Mouse (Mus musculus) adrenal gland, adult 18-20 months (tissue): Measurements from ENCODE around the gene Dlgap1. TPM values are rescaled to one million over a fixed set of nuclear protein-coding genes. Genes with fewer than 3 reads are reported as not detected.
"Not testable (repeated sequence)": the region's sequence is repeated elsewhere in the genome, so short reads cannot be mapped to it uniquely, and the experiment has no call there.

Source experiments
- DNase-seq, 2 experiments: peaks; one replicate each; pipeline ENCODE4 v3.0.0; 2021 to 2022; ENCODE audit warnings: low spot score in 2 of 2
- total RNA-seq, 2 experiments: library from RNA; stranded (reverse); gene quantifications; 1 replicate in 1 of 2; 2 replicates in 1 of 2; pipeline ENCODE4 v1.2.3; 2021

Gene Dlgap1
- total RNA-seq, 2 experiments from 2014 or later = 21.6 to 40.4 TPM

DNA sequence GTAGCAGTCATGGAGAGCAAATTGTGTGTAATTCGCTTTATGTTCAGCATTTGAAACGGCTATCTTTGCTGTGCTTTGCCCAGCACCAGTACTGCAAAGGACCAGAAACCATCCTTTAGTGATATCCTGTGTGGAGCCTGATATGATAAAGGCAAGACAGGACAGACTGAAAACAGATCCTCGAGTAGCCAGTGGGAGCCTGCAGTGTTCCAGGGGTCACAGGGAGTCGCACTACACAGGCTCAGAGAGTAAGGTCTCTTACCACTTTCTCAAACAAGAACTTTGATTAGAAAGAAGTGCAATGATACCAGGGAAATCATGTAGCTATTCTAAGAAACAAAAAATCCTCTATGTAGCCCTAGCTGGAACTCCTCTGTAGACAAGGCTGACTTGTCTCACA, 826.3 kb downstream of the Dlgap1 start:
- no peak for DNase-seq

GRCm38 (mm10) chr17:70796940-70797772, 828.3 kb downstream of the Dlgap1 start:
- DNase-seq = no peak

GRCm38 (mm10) chr17:70797773-70798045, 828.8 kb downstream of the Dlgap1 start:
- no peak for DNase-seq

DNA sequence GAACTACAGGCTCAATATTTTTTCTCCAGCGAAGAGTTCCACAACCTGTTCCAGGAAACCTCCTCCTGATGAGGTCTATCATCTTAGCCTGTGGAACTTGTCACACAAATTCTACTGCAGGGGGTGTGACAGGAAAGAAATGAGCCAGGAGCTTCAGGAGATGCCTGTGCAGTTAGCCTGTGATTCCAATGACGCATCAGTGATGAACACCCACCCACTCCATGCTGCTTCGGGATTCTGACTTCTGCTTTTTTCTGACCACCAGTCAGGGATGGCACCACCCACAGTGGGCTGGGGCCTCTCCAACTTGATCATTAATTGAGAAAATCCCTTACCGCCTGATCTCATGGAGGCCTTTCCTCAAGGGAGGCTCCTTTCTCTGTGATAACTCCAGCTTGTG, 830.4 kb downstream of the Dlgap1 start:
- DNase-seq = no peak

- DNase-seq = no peak
Observed at GRCm38 (mm10) chr17:70802022-70802421, 833.1 kb downstream of the Dlgap1 start.

GRCm38 (mm10) chr17:70805866-70806265, 837.0 kb downstream of the Dlgap1 start:
- DNase-seq = no peak

DNA sequence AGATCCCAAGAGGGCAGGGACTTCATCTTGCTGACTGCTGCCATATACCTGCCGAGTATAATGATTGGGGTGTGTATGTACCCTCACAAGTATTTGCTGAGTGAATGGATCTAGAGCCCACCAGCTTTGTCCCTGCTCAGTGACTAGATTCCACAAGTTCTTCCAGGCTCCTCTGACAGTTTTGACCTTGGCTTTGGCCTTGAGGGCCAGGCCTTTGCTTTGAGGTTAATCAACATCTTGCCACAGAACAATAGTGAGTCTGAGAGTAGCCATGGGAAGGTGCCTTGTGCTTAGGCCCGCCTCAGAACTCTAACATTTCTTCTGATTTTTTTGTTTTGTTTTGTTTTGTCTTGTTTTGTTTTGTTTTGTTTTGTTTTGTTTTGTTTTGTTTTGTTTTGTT, 837.7 kb downstream of the Dlgap1 start:
- DNase-seq = no peak

GRCm38 (mm10) chr17:70807885-70808284, 839.0 kb downstream of the Dlgap1 start:
- no peak for DNase-seq

DNA sequence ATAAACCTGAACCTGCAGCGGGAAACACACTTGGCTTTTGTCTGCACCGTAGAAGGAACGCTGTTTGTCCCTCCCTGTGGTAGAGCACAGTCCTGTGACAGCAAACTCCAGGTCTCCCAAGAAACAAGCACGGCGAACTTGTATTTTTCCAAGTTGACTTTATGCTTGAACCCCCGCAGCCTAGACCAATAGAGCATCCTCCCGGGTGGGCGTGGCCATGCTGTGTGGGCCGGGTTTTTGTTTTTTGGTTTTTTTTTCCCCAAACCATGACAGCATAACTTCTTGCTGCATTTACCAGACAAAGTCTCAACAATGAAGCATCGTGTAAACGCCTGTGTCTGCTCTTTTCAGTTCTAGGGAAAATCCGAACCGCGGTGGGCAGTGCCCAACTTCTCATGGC, 840.0 kb downstream of the Dlgap1 start:
- peak; percentile 43 to 56 for DNase-seq

DNA sequence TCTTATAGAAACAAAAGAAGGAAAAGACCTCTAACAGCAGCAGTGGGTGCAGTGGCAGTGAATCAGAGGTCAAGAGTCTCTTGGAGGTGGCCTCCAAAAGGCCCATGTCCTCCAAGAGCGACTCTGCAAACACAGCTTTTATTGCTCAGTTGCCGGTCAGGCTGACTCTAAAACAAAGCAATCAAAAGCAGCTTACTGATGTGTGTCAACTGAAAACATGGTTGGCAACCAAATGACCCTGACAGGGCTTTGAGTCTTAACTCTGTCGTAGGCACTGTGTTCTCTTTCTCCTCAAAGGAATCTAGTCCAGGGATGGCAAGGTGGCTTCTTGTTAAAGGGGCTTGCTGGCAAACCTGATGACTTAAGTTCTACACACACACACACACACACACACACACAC, 840.9 kb downstream of the Dlgap1 start:
- DNase-seq = no peak

GRCm38 (mm10) chr17:70810795-70811194, 841.9 kb downstream of the Dlgap1 start:
- no peak for DNase-seq

DNA sequence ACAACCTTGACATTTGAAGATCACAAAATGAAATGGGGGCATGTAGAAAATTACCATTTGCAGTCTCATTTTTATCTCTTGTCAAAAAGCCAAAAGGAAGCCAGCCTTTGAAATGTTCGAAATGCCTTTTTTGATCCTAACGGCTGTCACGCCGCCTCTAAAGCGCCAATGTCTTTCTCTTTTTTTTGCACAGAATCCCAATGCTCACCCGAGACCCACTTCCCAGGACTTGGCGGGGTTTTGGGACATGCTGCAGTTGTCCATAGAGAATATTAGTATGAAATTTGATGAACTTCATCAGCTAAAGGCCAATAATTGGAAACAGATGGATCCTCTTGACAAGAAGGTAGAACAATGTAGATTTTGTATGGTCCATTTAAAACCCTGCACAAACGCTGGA, 846.1 kb downstream of the Dlgap1 start:
- DNase-seq = no peak

DNA sequence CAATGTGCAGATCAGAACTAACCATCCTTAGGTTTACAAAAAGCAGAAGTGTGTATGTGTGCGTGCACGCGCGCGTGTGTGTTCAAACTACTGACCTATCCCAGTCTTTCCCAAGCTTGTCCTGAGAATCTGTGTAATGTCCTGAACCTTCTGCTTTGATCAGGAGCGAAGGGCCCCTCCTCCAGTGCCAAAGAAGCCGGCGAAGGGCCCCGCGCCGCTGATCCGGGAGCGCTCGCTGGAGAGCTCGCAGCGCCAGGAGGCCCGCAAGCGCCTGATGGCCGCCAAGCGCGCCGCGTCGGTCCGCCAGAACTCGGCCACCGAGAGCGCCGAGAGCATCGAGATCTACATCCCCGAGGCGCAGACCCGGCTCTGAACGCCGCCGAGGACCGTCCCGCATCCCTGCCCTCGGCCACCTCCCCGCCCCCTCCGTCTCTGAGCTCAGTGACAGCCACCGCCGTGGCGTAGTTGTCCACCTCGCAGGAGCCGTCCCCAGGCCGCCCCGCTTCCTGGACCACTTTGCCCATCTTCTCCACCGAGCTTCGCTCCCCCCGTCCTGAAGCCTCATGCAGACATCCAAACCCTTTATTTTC, 849.1 kb downstream of the Dlgap1 start:
- peak in 1 of 2 experiments; percentile 39 for DNase-seq

GRCm38 (mm10) chr17:70823083-70823482, 854.2 kb downstream of the Dlgap1 start:
- no peak for DNase-seq

DNA sequence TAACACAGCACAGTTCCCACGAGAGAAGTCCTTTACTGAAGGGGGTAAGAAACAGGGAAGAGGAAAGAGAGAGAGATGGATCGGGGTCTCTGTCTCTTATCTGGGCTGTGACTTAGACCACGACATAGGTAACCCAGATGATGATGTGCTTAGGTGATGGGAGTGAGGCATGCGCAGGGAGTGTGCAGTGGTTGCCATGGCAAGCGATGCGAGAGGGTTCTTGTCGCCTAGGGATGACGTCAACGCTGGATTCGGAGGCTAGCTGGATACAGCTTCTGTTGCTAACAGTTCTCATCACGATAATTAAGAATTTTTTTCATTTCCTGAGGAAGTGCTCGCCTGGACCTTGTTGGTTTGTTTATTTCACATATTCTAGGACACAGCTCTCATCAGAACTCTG, 857.4 kb downstream of the Dlgap1 start:
- DNase-seq = no peak

DNA sequence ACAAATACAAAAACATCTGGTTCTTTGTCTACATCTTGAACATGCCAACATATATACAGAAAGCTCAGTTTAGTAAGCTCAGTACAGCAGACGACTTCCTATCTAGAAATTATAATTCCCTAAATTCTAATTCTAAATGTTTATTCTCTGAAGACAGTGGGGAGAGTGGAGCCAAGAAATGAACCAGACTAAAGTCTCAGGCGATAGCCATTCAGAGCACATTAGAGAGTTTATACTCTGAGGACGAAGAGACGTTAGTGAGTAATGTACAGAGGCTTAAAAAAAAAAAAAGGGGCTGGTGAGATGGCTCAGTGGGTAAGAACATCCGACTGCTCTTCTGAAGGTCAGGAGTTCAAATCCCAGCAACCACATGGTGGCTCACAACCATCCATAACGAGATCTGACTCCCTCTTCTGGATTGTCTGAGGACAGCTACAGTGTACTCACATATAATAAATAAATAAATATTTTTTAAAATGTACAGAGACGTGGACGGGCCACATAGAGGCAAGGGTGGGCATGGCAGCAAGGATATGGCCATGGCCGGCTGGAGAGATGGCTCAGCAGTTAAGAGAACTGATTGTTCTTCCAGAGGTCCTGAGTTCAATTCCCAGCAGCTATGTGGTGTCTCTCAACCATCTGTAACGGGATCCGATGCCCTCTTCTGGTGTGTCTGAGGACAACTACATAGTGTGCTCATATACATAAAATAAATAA, 858.7 kb downstream of the Dlgap1 start:
- not testable (repeated sequence) for DNase-seq

DNA sequence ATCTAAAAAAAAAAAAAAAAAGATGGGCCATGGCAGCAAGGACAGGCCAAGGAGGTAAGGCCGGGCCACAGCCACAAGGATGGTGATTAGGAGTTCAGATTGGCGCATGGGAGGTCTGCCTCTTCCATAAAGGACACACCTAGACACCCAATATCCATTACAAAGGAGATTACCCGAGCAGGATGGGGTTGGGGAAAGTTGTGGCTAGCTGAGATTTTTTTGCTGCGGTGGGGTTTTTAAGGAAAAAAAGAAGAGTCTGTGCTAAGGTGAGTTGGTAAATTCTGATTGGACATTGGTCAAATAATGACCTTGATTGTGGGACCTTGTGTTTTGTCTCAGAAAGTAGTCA, 859.3 kb downstream of the Dlgap1 start:
- DNase-seq = no peak

DNA sequence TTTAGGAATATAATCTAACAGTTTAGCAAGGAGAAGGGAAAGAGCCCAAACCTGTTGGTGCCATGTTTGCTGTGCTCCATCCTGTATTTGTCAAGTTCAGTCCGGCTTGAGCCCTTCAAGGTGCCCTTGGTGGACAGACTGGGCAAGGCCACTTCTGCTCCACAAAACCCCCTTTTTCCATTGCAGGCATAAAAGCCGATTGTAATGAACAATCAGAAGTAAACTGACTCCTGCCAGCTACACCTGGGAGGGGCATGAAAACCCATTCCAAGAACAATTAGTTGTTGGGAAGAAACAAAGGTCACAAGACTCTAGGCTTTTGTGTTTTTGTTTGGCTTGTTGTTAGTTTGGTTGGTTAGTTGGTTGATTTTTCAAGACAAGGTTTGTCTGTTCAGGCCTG, 859.7 kb downstream of the Dlgap1 start:
- DNase-seq = no peak

GRCm38 (mm10) chr17:70829217-70829616, 860.3 kb downstream of the Dlgap1 start:
- no peak for DNase-seq

DNA sequence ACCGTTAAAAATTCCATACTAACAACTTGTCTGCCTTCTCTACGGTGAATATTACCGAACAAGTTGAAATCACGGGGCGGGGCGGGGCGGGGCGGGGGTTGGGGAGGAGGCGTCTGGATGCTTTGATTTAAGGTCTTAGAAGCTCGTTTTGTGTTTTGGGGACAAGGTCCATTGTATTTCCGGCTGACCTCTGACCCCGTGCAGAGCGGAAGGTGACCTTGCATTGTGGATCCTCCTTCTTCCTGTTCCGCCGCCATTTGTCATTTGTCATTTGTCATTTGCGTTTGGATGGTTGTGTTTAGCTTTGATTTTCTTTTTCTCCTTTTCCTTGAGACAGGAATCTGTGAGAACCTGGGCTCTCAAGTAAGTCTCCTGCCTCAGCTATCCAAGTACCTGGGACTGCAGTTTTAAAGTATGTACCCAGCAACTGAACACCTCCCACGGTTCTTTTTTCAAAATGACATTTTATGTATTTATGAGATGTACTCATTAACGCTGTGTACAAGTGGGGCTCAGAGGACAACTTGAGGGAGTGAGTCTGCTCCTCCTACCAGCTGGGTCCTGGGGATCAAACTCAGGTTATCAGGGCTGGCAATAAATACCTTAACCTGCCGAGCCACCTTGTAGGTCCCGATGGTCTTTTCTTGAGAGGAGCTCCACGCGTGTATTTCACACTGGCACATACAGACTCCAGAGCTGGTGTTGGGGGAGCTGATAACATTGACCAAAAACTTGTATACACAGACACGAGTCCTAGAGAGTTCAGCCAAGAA, 861.3 kb downstream of the Dlgap1 start:
- DNase-seq = no peak

GRCm38 (mm10) chr17:70831591-70831990, 862.7 kb downstream of the Dlgap1 start:
- DNase-seq = no peak

- no peak for DNase-seq
Observed at GRCm38 (mm10) chr17:70832544-70832943, 863.7 kb downstream of the Dlgap1 start.
